Mouse (Mus musculus): ENCODE results near the gene Trim37.

GRCm38 (mm10) chr11:87212313-87212712 is 85.4 kb downstream of the Trim37 start:
- TF ChIP-seq HCFC1 (IDR thresholded peaks at IDR 0.05; ENCODE audit: borderline replicate concordance, insufficient read depth, low read length) (no peak), CHD2 (IDR thresholded peaks at IDR 0.05; ENCODE audit: low read depth, low read length) (no peak), ZC3H11A (IDR thresholded peaks at IDR 0.05; ENCODE audit: borderline replicate concordance, low read depth, low read length) (no peak)

Measured in ES-E14 (cell line).